Mouse (Mus musculus) bone marrow, adult 2 months (tissue): ENCODE results near the gene Zbtb33. TPM values are rescaled to one million over a fixed set of nuclear protein-coding genes. Genes with fewer than 3 reads are reported as not detected.
"Not testable (repeated sequence)": the region's sequence is repeated elsewhere in the genome, so short reads cannot be mapped to it uniquely, and the experiment has no call there.

Experiments used
- H3K27ac ChIP-seq: fragments of 200-500 bp; 2 replicates; pipeline ENCODE4 v1.5.1; 2012; ENCODE audit warnings: low read depth, mild to moderate bottlenecking, control low read depth, inconsistent platforms, low read length; ENCODE audit not compliant: control insufficient read depth, poor library complexity, insufficient read depth
- H3K4me1 ChIP-seq: fragments of 200-500 bp; 2 replicates; pipeline ENCODE4 v1.6.1; 2011; ENCODE audit warnings: low read length; ENCODE audit not compliant: control insufficient read depth, insufficient read depth
- H3K4me3 ChIP-seq: fragments of 200-500 bp; replicated peaks from 2 replicates; pipeline ENCODE3; 2011; ENCODE audit warnings: mild to moderate bottlenecking, low read depth, low read length, control low read depth; ENCODE audit not compliant: control insufficient read depth
- CTCF ChIP-seq: fragments of 200-500 bp; IDR thresholded peaks from 2 replicates; pipeline ENCODE4 v1.5.1; 2011; ENCODE audit warnings: low read length, control low read depth; ENCODE audit not compliant: control insufficient read depth, insufficient read depth
- POLR2A ChIP-seq: fragments of 200-500 bp; IDR thresholded peaks from 2 replicates; pipeline ENCODE4 v1.6.1; 2011; ENCODE audit warnings: low read depth, mild to moderate bottlenecking, control low read depth, low read length, borderline replicate concordance; ENCODE audit not compliant: control insufficient read depth
- WGBS: fragments of 180-500 bp; shearing (Covaris S2); methylation state at CpG from one replicate; pipeline ENCODE4 v1.1.7; 2018; 5-methylcytosine and 5-hydroxymethylcytosine counted together
- polyA plus RNA-seq: library from polyadenylated mRNA; stranded (reverse); fragments of >200 nt; gene quantifications from 2 replicates; pipeline ENCODE4 v1.2.4, GENCODE M21; 2011; ENCODE audit warnings: low replicate concordance; ENCODE audit not compliant: missing spikeins, insufficient read depth, insufficient read length

Gene Zbtb33
- polyA plus RNA-seq = 1.2 and 4.6 TPM in 2 replicates

- Histone ChIP-seq H3K4me3 (peak within 1 kb of the TSS; percentile 87), H3K27ac (peak within 1 kb of the TSS; percentile 86), H3K4me1 (no peaks in the 10 kb centered on the region)
- peak; percentile 72 for TF ChIP-seq CTCF
- TF ChIP-seq POLR2A = peak; percentile 48; the same call in 1 of the 2 replicates
- WGBS = 12% methylated on average over 70 of the region's 72 CpGs
Measured at GRCm38 (mm10) chrX:38189552-38190457, at the start of gene Zbtb33. TSS of gene Zbtb33 (plus strand) at chrX:38189793.

- Histone ChIP-seq H3K27ac (no peak overlapping the region), H3K4me3 (no peak overlapping the region), H3K4me1 (no peaks in the 10 kb centered on the region)
- 68% methylated on average over 1 of the region's 1 CpGs for WGBS
- TF ChIP-seq CTCF (no peak), POLR2A (no peak)
Measured at GRCm38 (mm10) chrX:38159097-38159496, 30.5 kb upstream of the Zbtb33 start.

- Histone ChIP-seq H3K27ac (no peak overlapping the region), H3K4me3 (no peak overlapping the region), H3K4me1 (no peaks in the 10 kb centered on the region)
- 76% methylated on average over 3 of the region's 3 CpGs for WGBS
- TF ChIP-seq CTCF (no peak), POLR2A (no peak)
Measured at GRCm38 (mm10) chrX:38165315-38165714, 24.3 kb upstream of the Zbtb33 start.

DNA sequence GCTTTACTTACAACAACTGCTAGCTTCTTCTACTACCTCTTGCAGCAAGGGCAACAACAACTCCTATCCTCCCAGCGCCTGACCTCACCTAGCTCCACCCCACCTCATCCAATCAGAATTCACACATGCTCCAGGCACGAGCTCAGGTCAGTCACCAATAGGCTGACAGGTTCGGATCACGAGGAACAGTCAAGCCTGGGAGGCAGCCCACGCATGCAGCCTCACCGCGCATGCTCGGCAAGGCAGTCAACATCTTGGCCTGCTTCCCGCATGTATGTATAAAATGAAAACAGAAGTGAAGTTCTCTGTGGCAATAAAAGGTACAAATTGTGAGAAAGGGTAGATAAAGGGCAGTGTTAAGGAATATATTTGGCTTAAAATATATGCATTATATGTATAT, 23.5 kb upstream of the Zbtb33 start:
- Histone ChIP-seq H3K27ac (no peak overlapping the region), H3K4me1 (no peaks in the 10 kb centered on the region), H3K4me3 (no peak overlapping the region)
- 73% methylated on average over 9 of the region's 9 CpGs for WGBS
- no peak for TF ChIP-seq POLR2A
- no peak for TF ChIP-seq CTCF

DNA sequence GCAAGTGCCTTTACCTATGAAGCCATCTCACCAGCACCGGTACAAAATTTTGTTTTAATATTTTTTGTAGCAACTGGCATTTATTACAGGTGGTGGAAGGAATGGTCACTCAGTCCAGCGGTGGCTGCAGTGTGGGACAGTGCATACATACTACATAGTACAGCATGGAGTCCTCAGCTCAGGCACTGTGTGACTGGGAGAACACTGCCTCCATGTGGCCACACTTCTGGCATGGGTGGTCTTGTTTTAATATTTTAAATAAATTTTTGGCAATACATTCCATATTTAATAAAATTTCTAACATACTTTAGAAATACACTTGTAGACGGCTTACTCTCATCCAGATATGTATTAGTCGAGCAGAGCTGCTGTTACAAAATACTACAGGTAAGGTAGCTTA, 23.0 kb upstream of the Zbtb33 start:
- WGBS = 67% methylated on average over 4 of the region's 4 CpGs
- Histone ChIP-seq H3K27ac (no peak overlapping the region), H3K4me3 (no peak overlapping the region), H3K4me1 (no peaks in the 10 kb centered on the region)
- TF ChIP-seq POLR2A (no peak), CTCF (no peak)

DNA sequence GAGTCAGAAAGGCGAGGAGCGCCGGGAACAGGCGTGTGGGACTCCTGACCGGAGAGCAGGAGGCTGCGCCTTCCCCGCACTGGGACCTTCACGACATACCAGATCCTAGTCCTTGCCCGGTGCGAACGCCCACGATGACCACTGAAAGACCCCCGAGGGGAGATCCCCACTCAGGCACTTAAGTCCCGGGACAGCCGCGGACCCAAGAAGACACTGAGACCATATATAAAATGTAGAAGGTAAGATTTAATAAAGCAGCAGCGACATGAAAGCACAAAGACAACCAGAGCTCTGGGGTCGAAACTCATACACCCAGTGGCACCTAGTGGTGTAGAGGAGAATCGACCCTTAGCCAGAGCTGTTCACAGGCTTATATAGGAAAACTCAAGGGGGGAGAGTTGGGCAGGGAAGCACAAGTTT, 9.7 kb upstream of the Zbtb33 start:
- not testable (repeated sequence) for H3K4me3 ChIP-seq, H3K4me1 ChIP-seq, H3K27ac ChIP-seq
- WGBS = 29% methylated on average over 19 of the region's 19 CpGs

DNA sequence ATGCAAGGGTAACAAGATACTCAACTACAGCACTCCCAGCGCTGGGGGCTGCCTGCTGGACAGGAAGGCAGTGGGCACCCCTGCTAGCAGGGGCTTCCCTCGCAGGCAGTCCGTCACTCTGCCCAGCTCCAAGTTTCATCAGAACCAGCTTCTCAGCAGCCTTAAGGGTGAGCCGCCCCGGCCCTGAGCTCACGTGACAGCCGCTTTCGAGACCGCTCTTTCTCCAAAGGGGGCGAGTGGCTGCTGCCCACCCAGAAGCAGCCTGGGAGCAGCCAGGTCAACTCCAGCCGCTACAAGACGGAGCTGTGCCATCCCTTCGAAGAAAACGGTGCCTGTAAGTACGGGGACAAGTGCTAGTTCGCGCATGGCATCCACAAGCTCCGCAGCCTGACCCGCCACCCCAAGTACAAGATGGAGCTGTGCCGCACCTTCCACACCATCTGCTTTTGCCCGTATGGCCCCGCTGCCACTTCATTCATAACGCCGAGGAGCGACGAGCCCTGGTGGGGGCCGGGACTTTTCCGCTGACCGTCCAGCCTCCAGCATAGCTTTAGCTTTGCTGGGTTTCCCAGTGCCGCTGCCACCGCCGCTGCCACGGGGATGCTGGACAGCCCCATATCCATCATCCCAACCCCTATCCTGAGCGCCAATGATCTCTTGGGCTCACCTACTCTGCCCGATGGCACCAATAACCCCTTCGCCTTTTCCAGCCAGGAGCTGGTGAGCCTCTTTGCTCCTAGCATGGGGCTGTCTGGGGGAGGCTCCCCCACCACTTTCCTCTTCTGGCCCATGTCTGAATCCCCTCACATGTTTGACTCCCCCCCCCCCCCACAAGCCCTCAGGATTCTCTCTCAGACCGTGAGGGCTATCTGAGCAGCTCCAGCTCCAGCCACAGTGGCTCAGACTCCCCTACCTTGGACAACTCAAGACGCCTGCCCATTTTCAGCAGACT, 8.7 kb upstream of the Zbtb33 start:
- H3K4me3 ChIP-seq = peak overlapping the region; percentile 24
- no peak for TF ChIP-seq POLR2A
- no peak for TF ChIP-seq CTCF
- no peak overlapping the region for H3K27ac ChIP-seq
- no peaks in the 10 kb centered on the region for H3K4me1 ChIP-seq
- 16% methylated on average over 37 of the region's 38 CpGs for WGBS

- Histone ChIP-seq H3K4me3 (no peak overlapping the region), H3K4me1 (no peaks in the 10 kb centered on the region), H3K27ac (no peak overlapping the region)
- TF ChIP-seq CTCF (peak; percentile 38; the same call in 1 of the 2 replicates), POLR2A (no peak)
- WGBS = 8% methylated on average over 13 of the region's 15 CpGs
Measured at GRCm38 (mm10) chrX:38181608-38182258, 7.9 kb upstream of the Zbtb33 start.
